In the genomic region with DNA sequence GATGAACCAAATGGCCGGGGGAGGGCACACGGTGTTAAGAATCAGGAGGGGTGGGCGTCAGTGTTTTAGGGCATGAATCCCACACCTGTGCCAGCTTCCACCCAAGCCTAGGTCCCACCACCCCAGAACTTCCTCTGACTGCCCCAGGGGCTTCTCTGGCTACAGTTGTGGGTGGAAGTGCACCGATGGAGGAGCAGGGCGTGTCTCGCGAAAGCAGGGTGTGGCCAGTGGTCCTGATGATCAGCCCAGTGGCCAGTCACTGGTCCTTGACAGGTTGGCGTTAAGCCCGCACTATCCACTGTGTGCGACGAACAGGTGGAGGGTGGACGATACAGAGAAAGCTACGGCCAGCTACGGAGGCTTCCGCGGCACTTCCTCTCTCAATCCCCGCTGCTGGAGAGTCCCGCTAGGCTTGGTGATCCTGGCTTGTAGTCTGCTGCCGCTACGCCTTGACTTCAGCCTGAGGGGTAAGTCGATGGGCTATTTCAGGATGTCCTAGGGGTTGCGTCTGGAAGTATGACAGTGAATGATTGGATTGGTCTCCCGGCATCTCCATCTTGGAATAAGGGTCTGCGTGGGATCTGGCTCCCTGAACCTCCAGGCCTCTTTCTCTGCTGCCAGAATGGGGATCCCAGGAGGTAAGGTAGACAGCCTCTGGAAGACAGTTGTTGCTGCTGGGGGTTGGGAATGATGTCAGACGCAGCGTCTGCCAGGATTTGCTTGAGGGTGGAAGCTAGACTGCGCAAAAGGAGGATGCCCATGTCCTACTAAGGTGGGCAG, we compare ENCODE assay signal across 7 mouse cellular contexts. TPM values are rescaled to one million over a fixed set of nuclear protein-coding genes. Genes with fewer than 3 reads are reported as not detected.
DNase-seq lines count a peak whose midpoint lies in the region; ATAC-seq and TF ChIP-seq lines count a peak whose summit lies in the region.

No protein-coding gene starts in this region.

- H3K27me3 ChIP-seq in hindbrain, embryonic 14.5 days (ENCODE audit: control insufficient read depth, insufficient read depth, low read length): no peaks in the 10 kb centered on the region
- H3K27me3 ChIP-seq in small intestine, adult 2 months (ENCODE audit: control insufficient read depth, insufficient read depth, low read length): no peaks in the 10 kb centered on the region

- peak overlapping the region; percentile 76 for H3K4me2 ChIP-seq in hindbrain, embryonic 14.5 days (replicated peaks)

- peak; percentile 77; the same call in 1 of the 2 replicates for ATAC-seq in hindbrain, embryonic 14.5 days (ENCODE audit: low FRiP score)
- ATAC-seq in megakaryocyte progenitor cell, adult 5-6 weeks (replicated peaks; ENCODE audit: poor library complexity): peak; percentile 18; the same call in 1 of the 2 replicates

- peak overlapping the region; percentile 41 for H3K4me3 ChIP-seq in hindbrain, embryonic 14.5 days (replicated peaks; ENCODE audit: low read length)
- peak overlapping the region; percentile 65 for H3K4me3 ChIP-seq in small intestine, adult 2 months (ENCODE audit: low read depth, low read length)

- 0 out of 2 replicates have a peak, but pooled peaks have one; percentile 1 for TF ChIP-seq POLR2A in small intestine, adult 2 months (IDR thresholded peaks at IDR 0.05; ENCODE audit: low read depth, low read length)

- intact Hi-C loops in left cerebral cortex, postnatal 36 days (cut with DNase I): loop anchor here (2.0 to 5.0 kb wide), 2 partner anchors 25 to 39 kb away; partner anchors contain the start of genes Cenpv and Ubb

- peaks cover 10% of the 10 kb centered on the region; the same call in 1 of the 2 replicates for H3K36me3 ChIP-seq in hindbrain, embryonic 14.5 days (replicated peaks; ENCODE audit: control insufficient read depth, insufficient read depth)
- H3K36me3 ChIP-seq in small intestine, adult 2 months (ENCODE audit: control insufficient read depth, insufficient read depth, low read length): no peaks in the 10 kb centered on the region

- no peaks in the 10 kb centered on the region; the same call in none of the 2 replicates for H3K4me1 ChIP-seq in hindbrain, embryonic 14.5 days (replicated peaks; ENCODE audit: control insufficient read depth, insufficient read depth, low read length)
- H3K4me1 ChIP-seq in small intestine, adult 2 months (ENCODE audit: control insufficient read depth, insufficient read depth, insufficient read length, low read length): peaks cover 5% of the 10 kb centered on the region; the same call in 1 of the 2 replicates

- DNase-seq in adrenal gland, postnatal 10 days: peak; percentile 38
- peak; percentile 84 for DNase-seq in cerebellum, adult 9-10 months
- peak; percentile 50 to 80 for DNase-seq in frontal cortex, adult 2 months (ENCODE audit: extremely low spot score in 1 of 2, low spot score in 1 of 2)
- peak; percentile 53 for DNase-seq in hindbrain, embryonic 14.5 days (ENCODE audit: low spot score)
- DNase-seq in left cerebral cortex, postnatal 36 days (ENCODE audit: low spot score in 2 of 2): peak; percentile 68 to 73

- H3K9me3 ChIP-seq in hindbrain, embryonic 14.5 days (ENCODE audit: control insufficient read depth, low read length): no peaks in the 10 kb centered on the region

- TF ChIP-seq CTCF in small intestine, adult 2 months (IDR thresholded peaks at IDR 0.05; ENCODE audit: extremely low read depth, insufficient read length, insufficient replicate concordance, low read depth, low read length): no peak

- peak overlapping the region; percentile 75 for H3K27ac ChIP-seq in hindbrain, embryonic 14.5 days
- H3K27ac ChIP-seq in small intestine, adult 2 months (ENCODE audit: insufficient read depth, low read depth, low read length): peak overlapping the region; percentile 12

- 5% methylated on average over 27 of the region's 27 CpGs for WGBS in hindbrain, embryonic 14.5 days
- WGBS in small intestine, adult 2 months: 12% methylated on average over 27 of the region's 27 CpGs

- peak overlapping the region; percentile 63 for H3K9ac ChIP-seq in hindbrain, embryonic 14.5 days

RNA-seq across cellular contexts. Expression of gene Trpv2, which starts 1.6 kb away (rescaled TPM):
- 1 to 10 TPM; 5.0 to 5.6 TPM for total RNA-seq in adrenal gland, postnatal 10 days (2021)
- 16.8 TPM in 2 replicates for polyA plus RNA-seq in frontal cortex, adult 2 months (2012; rRNA removed)
- 22.6 and 28.2 TPM in 2 replicates for polyA plus RNA-seq in hindbrain, embryonic 14.5 days (2014; fragmentation: Nextera tagmentation; extraction: Ambion mirVana)
- total RNA-seq in left cerebral cortex, postnatal 36 days (2021): 10 to 100 TPM; 17.5 to 19.2 TPM
- total RNA-seq in megakaryocyte progenitor cell, adult 5-6 weeks (2015): 9.0 and 13.9 TPM in 2 replicates
- total RNA-seq in megakaryocyte progenitor cell, adult 5-6 weeks (2017): 10.5 and 12.9 TPM in 2 replicates
- 4.0 and 4.7 TPM in 2 replicates for polyA plus RNA-seq in small intestine, adult 2 months (2012; rRNA removed)

RNA-seq across cellular contexts. Expression of gene Ubb, which starts 24.9 kb away (rescaled TPM):
- total RNA-seq in adrenal gland, postnatal 10 days (2021): 1,000 to 10,000 TPM; 1,093 to 1,186 TPM
- polyA plus RNA-seq in frontal cortex, adult 2 months (2012; rRNA removed): 3,321 and 3,429 TPM in 2 replicates
- polyA plus RNA-seq in hindbrain, embryonic 14.5 days (2014; fragmentation: Nextera tagmentation; extraction: Ambion mirVana): 4,396 and 4,426 TPM in 2 replicates
- total RNA-seq in left cerebral cortex, postnatal 36 days (2021): 1,000 to 10,000 TPM; 1,698 to 1,876 TPM
- total RNA-seq in megakaryocyte progenitor cell, adult 5-6 weeks (2015): 1,569 and 1,579 TPM in 2 replicates
- 1,004 and 1,153 TPM in 2 replicates for total RNA-seq in megakaryocyte progenitor cell, adult 5-6 weeks (2017)
- polyA plus RNA-seq in small intestine, adult 2 months (2012; rRNA removed): 827 and 2,308 TPM in 2 replicates

RNA-seq across cellular contexts. Expression of gene Cenpv, which starts 36.8 kb away (rescaled TPM):
- 10 to 100 TPM; 40.0 to 48.8 TPM for total RNA-seq in adrenal gland, postnatal 10 days (2021)
- 61.0 and 66.1 TPM in 2 replicates for polyA plus RNA-seq in frontal cortex, adult 2 months (2012; rRNA removed)
- 63.8 and 64.8 TPM in 2 replicates for polyA plus RNA-seq in hindbrain, embryonic 14.5 days (2014; fragmentation: Nextera tagmentation; extraction: Ambion mirVana)
- total RNA-seq in left cerebral cortex, postnatal 36 days (2021): 10 to 100 TPM; 38.7 to 47.9 TPM
- 44.5 and 46.9 TPM in 2 replicates for total RNA-seq in megakaryocyte progenitor cell, adult 5-6 weeks (2015)
- total RNA-seq in megakaryocyte progenitor cell, adult 5-6 weeks (2017): 13.6 and 25.4 TPM in 2 replicates
- 77.4 and 175 TPM in 2 replicates for polyA plus RNA-seq in small intestine, adult 2 months (2012; rRNA removed)

Comparison
In these comparisons a context has a peak if more than half of its experiments do, and no peak if none do; other contexts are left out.
1. Peak in every context shown above with its lines: DNase-seq, ATAC-seq, H3K4me3 ChIP-seq and H3K27ac ChIP-seq.